Mouse (Mus musculus) B cell, adult 2 months (primary cell): ENCODE results near the gene Synj2.

Experiments used
- DNase-seq, 2 experiments: peaks; one replicate each; pipeline ENCODE4 v3.0.0; 2022

Synj2 gene

DNA sequence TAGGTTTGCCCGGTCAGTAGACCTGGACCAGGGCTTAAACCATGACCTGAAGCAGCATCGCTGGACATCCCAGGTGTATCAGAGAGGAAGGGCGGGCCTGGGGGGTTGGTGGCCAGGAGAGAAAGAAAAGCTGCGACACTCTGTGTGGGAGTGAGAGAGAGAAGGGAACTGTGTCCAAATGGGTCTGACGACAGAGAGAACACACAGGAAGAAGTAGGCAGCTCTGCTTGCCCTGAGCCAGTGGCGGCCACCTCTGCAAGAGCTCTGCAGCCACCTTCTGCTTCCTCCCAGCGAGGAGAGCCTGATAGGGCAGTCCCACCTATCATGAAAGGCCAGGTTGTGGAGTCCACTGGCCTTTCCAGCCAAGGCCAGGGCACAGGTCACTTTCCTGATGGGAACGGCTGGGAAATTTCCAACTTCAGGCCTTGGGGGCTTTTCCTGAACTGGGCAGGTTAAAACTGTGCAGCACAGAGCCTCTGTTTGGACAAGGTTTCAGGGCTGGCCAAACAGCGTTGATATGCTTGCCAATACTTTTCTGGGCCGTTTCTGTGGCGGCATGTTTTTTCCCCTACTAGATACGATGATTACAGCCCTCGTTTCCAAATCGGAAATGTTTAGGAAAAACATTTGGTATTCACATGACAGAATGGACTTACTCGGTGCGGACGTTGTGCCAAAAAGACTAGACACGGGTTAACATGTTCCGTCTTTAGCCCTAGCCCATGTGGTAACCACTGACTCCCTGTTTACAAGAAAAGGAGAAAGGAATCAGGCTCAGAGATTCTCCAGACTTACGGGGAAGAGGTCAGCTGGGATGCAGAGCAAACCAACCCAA lies 35.4 kb downstream of the Synj2 start:
- DNase-seq, result peak; percentile 16 to 27

GRCm38 (mm10) chr17:5977056-5977920 lies 36.2 kb downstream of the Synj2 start:
- no peak for DNase-seq

DNA sequence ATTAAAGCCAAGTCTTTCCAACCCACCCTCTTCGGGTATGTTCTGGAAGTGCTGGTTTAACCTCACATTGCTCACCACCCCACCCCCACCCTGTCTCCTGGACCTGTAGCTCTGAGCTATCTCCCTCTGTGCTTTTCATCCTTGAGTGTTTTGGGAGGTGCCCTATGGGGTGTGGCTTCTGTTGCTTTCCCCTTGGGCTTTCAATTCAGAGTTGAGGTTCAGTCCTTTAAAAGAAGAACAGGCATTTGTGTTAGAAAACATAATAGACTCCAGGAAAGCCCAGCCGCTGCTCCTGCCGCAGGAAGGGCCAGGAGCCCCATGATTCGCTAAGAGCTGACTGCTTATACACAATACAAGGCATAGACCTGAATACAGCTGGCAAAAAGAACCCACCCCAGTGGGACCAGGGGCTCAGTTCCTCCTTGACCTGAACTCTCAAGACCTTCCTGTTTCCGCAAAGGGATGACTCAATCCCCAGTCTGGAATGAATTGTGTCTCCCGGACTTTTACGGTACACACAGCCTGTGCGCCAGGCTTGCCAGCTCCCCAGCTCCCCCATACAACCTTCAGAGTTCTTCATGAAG lies 36.9 kb downstream of the Synj2 start:
- DNase-seq, result no peak

DNA sequence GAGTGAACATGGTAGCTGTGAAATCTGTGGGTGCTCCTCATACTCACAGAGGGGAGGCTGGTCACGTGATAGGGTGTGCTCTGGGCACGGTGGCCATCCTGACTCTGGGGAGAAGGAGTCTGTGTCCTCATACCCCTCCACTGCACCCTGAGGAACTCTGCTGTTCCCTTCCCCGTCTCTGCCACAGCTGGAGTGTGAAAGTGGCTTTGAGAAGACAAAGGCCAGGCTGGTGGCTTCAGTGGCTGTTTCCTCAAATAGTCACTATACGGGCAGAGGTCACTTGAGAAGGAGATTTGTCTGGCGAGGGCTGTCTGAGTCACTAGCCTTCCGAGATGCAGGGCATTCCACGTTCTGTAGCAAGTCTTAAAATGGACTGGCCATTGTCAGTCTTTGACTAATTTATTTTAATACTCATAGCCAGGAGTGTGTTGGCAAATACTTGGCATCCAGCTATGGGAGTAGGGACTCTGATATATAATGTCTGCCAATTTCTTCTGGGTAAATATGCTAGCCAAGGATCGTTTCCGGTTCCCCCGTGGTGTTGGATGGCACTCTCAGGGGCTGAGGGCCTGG lies 37.5 kb downstream of the Synj2 start:
- DNase-seq, result no peak

DNA sequence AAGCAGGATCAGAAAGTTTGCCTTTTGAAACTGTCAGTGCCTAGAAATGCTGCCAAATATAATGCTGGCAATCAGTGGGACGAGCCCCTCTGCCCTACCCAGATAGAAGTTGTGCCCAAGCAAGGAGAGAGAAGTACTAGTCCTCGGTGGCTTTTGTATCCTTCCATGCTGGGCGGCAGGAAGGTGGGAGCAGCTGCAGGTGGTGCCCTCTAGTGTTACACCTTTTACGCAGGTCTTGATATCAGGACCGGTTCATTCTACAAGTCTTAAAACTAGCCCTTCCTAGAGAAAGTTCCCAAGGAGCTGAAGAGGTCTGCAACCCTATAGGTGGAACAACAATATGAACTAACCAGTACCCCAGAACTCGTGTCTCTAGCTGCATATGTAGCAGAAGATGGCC lies 39.8 kb downstream of the Synj2 start:
- DNase-seq, result peak; percentile 14 to 29

- DNase-seq, result no peak
Observed at GRCm38 (mm10) chr17:5983150-5983549, 42.1 kb downstream of the Synj2 start.

- DNase-seq, result no peak
Observed at GRCm38 (mm10) chr17:5983901-5984300, 42.8 kb downstream of the Synj2 start.

GRCm38 (mm10) chr17:5984700-5985231 lies 43.7 kb downstream of the Synj2 start:
- DNase-seq, result no peak

GRCm38 (mm10) chr17:5985271-5985670 lies 44.2 kb downstream of the Synj2 start:
- DNase-seq, result no peak

DNA sequence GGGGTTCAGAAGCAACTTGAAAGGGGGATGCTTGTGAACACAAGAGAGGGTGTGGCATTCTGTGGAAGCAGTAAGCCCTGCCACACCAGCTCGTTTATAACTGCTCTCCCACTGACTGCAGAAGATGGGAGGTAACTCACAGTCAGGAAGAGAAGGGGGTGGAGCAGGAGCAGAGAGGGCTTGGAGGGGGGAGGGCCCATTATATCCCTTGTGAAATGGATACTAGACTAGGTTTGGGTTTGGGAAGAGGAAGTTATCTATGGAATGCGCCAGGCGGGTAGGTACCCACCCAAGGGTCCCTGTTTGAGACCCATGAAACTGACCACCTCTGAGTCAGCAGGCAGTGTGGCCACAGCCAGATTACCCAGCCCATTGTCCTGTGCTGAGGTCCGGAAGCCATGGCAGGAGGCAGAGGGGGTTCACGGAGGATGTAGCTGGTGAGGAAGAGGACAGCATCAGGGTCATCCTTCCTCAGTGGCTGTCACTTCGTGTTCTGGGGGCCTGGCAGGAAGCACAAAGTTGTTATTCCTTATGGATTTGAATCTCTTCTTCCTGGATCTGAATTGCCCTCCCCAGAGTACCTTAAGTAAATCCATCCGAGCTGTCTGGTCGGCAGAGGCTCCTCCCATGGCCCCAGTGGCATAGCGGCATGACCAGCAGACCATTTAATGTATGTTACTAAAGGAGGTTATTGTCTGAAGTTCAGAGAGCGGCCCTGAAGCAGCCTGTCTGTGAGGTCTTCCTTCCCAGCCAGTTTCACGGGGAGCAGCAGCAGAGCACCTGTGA lies 46.4 kb downstream of the Synj2 start:
- no peak for DNase-seq

- no peak for DNase-seq
Observed at GRCm38 (mm10) chr17:5988102-5988501, 47.0 kb downstream of the Synj2 start.

DNA sequence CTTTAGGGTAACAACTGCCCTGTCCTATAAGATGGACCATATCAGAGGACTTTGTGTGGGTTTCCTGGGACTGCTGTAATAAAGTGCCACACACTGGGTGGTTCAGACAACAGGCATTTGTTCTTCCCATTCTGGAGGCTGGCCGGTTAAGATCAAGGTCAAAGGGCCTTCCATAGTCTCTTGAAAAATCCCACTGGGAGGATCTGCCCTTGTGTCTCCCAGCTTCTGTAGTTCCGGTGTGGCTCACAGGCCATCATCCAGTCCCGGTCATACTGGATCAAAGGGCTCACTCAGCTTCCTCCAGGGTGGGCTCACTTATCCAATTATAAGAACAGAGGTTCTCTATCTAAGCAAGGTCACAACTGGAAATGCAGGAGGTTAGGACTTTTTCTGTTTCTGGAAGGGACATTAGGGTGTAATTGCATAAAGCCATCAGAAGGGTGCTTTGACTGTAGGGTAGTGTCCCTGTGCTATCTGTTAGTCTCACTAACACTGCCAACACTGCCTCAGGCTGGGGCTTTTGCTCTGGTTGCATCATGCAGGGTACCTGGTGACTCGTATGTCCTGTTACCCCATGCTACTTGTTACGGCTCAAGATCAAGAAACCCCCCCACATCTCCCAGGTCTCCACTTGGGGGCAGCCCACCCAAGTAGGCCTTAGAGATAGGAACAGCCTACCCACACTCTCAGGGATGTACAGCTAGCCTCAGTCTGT lies 51.9 kb downstream of the Synj2 start:
- no peak for DNase-seq

- no peak for DNase-seq
Observed at GRCm38 (mm10) chr17:5993581-5994260, 52.6 kb downstream of the Synj2 start.

DNA sequence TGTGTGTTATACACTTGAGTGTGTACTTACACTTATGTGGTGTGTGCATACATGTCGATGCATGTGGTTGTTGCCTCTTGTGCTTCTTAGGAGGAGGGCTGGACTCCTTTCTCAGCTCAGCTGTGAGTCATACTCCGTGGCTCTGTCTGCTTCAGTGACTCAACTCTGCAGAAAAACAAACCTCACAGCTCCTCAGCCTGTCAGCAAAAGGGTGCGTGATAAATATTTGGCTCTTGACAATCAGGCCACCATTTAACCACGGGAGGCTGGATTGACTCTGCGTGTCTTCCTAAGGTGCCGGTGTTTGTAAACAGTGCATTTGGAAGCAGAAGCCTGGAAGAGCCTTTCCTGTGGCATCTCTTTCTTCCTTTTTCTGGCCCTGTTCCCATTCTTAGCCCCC lies 53.5 kb downstream of the Synj2 start:
- DNase-seq, result no peak

DNA sequence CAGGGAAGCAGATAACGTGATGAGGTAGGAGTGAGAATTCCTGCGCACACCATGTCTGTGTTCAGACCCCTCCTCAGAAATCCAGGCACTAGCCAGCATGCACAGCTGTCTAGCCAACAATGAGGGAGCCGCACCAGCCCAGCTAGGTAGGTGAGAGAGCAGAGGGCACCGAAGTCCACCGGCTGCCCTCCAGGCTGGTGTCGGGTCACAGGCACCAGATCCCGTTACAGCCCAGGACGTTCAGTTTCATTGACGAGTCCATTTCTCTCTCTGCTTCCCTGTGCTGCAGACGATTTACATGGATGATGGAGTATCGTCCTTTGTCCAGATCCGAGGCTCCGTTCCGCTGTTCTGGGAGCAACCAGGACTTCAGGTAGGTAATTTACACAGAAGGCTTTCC lies 55.5 kb downstream of the Synj2 start:
- no peak for DNase-seq

DNA sequence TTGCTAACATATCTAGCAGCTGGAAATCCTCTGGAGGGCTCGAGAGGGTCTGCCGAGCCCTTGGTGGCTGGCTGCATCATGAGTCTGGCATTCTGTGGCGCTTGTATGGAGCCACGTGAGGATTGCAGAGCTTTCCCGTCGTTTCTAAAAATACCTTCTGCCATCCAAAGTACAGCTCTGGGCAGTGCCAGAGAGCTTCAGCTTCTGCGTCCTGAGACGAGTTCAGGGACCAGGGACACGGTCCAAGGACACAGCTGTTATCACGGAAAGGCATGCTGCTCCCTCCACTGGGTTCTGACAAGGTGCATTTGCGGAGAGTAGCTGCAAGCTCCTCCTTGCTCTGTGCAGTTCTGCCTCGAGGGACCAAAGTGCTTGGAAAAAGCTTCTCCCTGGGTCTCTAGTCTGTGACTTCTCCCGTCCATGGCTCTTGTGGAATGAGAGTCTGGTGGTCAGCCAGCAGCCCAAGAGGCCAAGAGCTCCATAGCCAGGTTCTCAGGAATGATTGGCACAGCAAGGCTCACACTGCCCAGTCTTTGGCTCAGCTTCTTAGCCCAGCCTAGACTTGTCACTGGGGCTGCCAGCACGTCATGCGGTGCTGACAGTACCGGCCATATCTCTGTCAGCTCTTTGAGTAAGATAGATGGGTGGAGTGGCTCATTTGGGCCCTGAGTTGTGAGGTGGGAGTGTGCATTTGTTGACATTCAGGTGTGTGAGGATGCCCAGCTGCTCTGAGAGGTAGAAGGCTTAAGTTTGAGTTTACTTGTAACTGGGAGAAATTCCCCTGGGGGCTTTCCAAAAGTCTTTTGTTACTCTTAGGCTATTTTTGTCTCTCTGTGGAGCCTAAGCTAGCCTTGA lies 56.5 kb downstream of the Synj2 start:
- DNase-seq, result no peak

DNA sequence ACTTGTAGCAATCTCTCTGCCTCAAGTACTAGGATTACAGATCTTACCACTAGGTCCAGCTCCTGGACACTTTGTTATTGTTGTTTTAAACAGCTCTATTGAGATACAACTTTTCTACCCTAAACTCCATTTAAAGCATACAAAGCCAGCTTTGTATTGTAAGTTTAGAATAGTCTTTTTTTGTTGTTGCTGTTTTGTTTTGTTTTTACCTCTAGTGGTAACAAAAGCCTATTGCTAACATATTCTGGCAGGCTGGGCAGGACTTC lies 57.1 kb downstream of the Synj2 start:
- DNase-seq, result no peak

DNA sequence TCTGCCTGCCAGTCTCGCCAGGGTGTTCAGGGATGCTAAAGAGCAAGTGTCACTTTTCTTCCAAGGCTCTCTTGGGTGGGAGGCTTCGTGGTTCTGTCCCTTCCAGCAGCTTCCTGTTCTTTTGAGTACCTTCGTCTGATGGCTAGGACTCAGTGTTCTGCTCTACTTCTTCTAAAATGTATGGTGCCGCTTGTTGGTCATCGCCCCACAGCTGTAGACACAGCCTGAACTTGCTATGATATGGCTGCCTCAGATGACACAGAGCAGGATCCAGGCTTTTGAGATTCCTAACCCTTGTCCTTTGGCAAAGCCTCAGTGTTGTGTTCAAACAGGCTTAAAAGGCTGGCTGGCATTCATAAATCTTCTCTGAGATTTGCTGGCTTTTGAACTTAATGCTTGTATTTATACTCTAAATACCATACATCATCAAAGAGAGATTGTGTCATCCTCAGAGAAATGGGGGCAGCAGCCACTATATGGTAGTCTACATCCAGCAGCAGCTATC lies 58.0 kb downstream of the Synj2 start:
- DNase-seq, result no peak

- DNase-seq, result peak in 1 of 2 experiments; percentile 16
Observed at GRCm38 (mm10) chr17:6000864-6001319, 59.8 kb downstream of the Synj2 start.

GRCm38 (mm10) chr17:6001389-6001788 lies 60.3 kb downstream of the Synj2 start:
- DNase-seq, result no peak
